Mouse (Mus musculus) c-Kit-positive CD71-positive TER-119-negative erythroid progenitor cells, embryonic 14.5 days (primary cell): ENCODE measurements around the gene Psen2.
A peak's percentile ranks its signal among the peaks of the same experiment; 100 is the strongest.

Experiments used
- DNase-seq: peaks from one replicate; pipeline ENCODE4 v3.0.0-alpha.2; 2013; ENCODE audit warnings: low read depth

The Psen2 gene

DNA sequence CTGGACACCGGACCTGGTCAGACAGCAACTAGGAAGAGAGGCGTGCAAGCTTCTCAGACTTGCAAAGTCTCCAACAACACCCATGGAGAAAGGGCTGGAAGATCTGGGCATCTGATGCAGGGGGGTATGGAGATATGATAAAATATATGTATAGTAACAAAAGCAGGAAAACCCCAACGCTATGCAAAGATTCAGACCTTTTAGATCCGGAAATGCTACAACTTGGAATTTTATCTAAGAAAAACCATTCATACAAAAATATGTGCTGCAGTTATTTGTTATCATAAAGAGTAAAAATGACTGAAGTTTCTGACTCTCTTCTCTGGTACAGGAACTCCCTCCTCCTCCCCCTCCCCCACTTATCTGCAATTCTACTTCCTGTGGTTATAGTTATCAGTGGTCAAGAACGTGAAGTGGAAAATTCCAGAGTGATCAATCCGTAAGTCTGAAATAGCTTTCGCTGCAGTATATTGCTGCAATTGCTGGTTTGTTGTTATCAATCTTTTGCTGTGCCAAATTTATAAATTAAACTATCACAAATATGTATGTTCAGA is 14.6 kb downstream of the Psen2 start:
- DNase-seq, result no peak

DNA sequence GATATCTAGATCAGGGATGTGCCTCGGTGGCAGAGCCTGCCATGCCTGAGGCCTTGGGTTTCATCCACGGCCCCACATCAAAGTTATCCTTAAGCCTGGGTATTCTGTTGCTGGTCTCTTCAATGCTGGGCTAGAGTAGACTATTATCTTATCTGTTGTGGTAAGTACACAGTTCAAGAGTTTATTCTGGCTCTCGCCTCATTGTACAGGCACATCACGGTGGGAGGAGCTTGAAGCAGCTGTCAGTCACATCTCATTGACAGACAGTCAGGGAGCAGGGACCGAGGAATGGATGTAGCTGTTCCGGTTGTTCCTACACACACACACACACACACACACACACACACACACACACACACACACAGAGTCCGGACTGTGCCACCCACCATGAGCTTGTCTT is 15.3 kb downstream of the Psen2 start:
- no peak for DNase-seq

DNA sequence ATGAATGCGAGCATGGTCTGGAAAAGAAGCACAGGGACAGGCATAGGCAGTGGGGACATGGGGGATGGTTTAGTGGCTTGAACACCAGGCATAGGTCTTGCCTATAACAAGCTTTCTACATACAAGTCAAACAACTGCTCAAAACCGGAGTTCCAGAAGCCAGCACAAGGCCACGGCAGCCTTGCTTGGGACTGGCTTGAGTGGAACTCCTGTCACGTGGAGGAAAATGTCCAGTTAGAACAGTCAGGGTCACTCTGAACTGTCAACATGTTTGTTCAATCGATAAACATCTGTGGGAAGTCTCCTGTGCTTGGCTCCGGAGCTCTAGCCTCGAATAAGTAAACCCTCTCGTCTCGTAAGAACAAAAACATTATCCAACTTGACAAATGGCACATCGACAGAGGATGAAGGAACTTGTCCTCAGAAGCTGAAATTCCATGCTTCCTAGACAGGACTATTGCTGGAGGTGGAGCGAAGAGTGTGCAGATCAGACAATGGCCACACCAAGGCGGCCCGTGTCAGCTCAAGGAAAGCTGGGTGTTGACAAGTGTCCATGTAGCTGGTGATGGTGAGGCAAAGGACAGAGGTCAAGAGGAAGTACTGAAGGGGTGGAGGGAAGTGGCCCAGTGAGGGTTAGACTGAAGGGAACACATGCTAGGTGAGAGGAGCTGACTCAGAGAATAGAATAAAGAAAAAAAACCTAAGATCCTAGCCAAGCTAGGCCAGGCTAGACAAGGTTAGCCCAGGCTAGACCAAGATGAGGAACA is 17.3 kb downstream of the Psen2 start:
- DNase-seq, result no peak

DNA sequence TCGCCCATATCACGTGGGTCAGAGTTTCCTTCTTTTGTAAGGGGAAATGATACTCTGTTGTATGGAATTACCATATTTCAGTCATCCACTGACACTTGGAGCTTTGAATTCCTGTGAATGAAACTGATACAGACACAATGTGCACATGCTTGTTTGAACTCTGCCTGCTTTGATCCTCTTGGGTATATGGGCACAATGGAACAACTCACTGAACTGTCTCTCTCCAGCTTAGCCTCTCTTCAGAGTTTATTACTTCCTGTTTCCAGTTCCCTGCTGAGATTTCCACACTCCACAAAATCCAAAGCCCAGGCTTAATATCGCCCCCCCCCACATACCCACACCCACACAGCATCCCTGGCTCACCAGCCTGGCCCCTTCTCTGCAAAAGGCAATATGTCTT is 31.5 kb downstream of the Psen2 start:
- DNase-seq, result no peak

DNA sequence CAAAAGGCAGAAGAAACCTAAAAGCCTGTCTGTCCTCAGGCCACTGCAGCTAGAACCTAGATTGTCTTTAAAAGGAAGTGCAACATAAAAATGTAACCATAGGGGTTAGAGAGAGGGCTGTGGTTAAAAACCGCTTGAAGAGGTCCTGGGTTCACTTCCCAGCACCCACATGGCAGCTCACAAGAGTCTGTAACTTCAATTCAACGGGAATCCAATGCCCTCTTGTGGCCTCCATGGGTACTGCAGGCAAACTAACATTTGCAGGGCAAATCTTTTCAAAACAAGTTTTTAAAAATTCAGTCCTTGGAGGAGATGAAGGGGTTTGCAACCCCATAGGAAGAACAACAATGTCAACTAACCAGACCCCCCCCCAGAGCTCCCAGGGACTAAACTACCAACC is 32.7 kb downstream of the Psen2 start:
- DNase-seq, result no peak

DNA sequence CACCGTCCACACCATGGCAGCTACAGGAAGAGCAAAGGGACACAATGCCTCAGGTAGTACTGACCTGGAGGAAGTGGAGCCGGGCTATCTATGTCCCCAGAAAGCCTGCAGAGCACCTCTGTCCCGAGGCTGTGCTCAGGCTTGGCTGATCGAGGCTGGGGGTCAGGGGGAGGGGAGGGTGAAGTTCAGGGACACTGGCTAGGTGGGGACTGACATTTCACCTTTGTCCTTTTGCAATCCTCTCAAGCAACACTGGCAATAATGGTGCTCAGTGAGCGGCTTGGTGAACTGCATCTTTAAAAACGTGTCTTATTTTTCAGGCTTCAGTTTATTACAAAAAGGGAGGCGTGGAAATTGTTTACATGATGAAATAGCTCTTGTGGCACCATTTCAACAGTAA is 33.3 kb downstream of the Psen2 start:
- no peak for DNase-seq

DNA sequence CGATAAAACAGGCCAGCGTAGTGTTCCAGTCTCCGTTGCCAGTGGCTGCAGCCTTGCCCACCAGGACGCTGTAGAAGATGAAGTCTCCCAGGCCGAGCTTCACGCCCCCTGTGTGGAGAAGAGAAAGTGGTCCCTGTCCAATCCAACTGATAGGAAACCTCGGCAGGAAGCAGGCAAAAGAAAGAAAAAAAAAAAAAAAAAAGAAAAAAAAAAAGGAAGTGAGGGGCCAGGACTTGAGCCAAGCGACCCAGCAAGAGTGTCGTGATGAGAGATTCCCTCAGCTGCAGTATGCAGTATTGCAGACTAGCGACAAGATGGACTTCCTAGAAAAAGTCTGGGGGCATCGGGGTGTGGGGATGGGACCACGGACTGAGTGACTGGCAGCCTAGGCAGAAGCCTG is 34.4 kb downstream of the Psen2 start:
- DNase-seq, result no peak

DNA sequence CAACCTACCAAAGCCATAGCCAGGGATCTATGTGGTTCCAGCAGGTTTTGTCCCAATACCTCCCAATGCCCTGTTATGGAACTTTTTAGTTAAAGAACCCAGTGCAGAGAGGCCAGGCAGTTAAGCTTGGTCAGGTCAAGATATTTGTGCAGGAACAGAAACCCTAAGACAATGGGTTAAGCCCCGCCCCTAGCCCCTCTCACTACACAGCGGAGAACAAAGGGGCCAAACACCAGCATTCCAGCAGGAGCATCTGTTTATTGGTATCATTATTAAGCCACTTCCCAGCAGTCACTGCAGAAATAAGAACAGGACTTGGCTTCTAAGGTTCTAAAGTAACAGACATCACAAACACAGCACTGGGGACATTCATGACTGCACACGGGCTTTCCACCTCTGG is 36.5 kb downstream of the Psen2 start:
- no peak for DNase-seq

DNA sequence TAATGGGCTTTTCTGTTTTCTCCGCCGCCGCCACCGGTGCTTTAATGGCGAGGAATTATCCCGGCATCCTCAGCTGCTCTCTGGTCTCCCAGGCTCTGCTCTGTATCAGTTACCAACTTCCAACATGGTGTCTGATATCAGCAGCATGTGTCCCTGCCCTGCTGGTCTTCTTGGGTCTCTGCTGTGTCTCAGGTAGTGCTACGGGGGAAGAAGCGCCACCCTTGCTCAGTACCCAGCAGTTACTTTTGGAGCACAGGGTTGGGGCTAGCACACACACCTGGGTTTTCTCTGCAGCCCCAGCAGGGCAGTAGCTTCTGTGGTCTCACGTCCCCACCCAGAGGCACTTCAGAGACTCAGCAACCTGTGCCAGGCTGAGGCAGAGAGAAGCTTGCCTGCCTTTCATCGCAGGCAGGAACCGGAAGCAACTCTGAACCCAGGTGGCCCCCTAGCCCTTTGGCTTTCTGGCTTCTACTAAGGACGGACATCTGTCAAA is 37.0 kb downstream of the Psen2 start:
- DNase-seq, result no peak

DNA sequence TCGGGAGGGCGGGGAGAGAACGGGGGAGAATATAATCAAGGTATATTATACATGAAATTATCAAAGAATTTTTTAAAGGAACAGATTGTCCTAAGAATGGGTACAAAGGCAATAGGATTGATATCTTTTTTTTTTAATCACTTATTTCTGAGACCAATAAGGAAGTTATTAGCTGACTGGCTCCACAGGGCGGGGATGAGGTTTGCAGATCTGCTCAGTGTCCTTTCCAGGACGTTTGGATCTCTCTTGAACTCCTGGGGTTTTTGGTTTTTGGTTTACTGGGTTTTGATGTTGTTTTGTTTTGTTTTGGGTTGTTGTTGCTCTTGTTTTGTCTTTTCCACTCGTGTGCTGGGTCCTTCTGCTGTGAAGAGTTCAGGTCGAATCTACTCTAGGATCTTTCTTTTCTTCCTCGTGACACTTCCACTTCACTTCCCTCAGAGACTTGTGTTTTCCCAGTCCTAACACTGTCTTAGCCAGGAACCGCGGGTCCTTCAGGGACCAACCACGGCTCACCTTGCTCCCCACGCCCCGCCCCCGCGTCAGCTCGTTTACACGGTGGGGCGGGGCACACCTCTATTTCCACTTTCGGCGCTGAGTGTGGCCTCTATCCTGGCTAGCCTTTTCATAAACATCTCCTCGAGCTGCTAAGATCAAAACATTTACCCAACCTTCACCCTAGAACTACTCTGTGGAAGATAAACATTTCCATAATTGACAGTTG is 37.6 kb downstream of the Psen2 start:
- peak; percentile 67 for DNase-seq

DNA sequence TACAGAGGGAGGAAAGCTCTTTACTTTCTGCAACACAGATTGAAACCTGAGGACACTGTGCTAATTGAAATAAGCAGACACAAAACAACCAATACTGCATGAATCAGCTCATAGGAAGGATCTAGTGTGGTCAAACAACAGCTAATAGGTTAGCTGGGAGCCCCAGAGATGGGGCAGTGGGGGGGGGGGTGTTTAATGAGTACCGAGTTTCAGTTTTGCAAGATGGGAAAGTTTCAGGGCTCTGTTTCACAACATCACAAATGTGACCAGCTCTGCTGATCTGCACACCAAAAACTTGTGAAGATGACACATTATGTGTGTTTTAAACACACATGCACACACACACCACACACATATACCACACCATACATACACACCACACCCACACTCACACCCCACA is 41.2 kb downstream of the Psen2 start:
- DNase-seq, result no peak

DNA sequence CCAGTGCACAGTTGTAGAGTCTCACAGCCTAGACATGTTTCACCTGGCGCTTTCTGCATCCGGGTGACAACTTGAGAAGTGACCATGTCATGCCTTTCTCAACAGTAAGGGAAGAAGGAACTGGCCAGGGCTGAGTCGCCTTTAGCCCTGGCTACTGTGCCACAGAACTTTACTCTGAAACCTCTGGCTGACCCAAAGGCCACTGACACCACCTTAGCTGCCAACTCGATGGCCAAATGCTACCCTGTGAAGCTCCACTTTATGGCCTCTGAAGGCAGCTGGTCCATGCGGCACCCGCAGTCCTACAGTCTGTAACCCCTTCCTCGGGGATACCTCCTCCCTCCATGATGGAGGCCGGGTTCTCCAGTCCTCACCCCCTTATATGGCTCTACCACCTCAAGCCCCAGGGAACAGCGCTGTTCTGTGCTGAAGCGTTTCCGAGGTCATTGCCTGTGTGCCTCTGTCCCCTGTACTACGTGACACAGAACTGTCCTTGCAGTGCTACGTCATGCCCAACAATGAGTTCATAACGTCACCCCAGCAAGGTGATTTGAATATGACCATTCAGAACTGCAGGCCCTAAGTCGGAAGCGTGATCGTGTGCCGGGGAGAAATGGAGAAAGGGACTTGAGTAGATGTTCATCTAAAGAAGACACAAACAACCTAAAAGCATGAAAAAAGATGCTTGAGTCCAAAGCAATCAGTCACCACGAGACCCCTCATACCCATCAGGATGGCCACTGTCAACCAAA is 42.3 kb downstream of the Psen2 start:
- no peak for DNase-seq

DNA sequence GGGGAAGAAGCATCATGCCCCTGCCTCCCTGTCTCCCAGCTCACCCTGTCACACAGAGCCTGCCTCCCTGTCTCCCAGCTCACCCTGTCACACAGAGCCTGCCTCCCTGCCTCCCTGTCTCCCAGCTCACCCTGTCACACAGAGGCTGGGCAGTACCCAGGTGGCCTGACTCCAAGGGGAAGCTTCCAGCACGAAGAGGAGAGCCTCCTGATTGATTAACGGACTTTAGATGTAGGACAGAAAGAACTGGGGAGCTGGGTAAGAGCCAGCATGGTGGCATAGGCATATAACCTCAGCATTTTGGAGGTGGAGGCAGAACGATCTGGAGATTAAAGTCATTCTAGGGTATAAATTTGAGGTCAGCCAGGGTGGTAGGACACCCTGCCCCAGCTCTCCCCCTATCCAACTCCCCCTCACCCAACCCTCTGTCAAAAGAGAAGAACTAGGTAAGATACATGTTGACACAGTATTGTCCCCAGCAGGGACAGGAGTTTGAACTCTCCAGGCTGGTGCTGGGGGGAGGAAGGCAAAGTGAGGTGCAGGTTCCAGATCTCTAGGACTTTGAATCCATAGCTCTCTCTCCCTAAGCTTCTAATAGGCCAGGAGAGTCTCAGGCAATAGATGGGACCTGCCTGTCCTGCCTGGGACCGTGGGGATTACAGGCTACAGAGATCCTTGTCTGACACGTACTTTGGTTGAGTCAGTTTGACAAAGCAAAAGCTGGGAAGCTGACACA is 46.5 kb downstream of the Psen2 start:
- DNase-seq, result no peak

DNA sequence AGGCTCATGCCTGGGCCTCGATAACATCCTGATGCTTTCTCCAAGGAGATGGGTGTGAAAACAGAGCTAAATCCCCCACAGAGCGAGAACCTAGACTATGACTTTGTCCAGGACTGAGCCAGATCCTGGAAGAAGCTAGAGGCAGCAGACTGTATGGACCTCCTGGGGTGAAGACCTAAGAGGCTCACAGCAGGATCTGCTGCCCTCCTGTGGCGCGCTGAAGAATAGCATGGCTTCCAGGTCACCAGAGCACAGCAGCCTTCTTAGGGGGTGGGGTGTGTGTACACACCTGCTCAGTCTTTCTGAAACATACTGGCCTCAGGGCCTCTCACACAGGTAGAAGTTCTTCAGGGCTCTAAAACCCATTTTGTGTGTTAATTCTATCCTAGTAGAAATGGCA is 48.2 kb downstream of the Psen2 start:
- peak; percentile 50 for DNase-seq

DNA sequence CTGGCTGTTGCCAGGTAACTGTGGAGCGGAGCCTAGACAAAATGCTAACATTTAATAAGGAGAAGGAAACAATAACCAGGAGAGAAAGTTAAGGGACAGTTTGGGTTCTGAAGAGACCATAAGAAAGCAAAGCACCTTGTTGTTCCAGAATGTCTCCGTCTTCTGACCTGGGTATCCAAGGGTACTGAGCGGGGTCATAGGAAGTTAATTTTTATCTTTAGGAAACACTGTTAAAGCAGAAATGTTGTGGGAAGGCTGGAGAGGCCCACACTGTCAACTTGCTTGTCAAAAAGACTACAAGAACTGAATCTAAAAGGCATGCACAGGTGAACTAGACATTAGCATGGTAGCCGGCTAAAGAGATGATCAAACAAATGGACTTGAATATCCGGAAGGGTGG is 50.3 kb downstream of the Psen2 start:
- no peak for DNase-seq

DNA sequence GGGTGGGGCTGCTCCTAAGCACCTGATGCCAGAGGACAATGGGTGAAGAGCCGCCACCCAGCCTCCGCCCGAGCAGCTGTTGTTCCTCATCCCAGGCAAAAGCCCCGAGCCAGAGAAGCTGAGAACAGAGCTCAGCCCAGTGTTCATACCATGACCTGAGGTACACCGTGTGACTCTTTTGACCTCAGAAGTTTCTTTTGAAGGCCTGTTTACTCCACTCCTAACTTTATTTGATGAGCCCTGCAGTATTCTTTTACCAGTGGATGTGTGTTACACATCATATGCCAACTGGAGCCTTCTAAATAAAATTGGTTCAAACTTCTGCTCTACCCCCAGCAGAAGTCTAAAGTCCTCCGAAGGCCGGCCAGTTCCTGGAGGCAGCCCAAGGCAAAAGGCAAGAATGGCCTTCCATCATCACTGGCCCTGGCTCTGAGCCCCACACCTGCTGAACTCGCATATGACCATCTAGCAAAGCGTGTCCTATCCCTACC is 52.4 kb downstream of the Psen2 start:
- DNase-seq, result no peak

DNA sequence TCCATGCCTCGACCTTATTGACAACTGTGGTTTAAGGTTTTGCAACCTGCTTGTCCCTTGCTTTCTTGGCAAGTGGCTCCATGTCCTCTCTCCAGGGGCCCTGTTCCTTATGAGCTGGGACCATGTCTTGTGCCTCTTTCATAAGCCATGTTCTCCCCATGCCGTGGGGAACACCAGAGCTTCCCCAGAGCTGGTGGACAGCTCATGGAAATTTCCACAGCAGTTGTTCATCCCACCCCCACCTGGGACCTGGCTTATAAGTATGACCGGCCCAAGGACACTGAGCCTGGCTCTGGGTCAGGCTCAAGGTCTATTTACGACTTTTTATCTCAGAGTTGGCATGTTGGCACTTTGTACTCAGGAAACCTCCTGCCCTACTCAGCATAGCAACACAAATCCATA is 53.2 kb downstream of the Psen2 start:
- no peak for DNase-seq

DNA sequence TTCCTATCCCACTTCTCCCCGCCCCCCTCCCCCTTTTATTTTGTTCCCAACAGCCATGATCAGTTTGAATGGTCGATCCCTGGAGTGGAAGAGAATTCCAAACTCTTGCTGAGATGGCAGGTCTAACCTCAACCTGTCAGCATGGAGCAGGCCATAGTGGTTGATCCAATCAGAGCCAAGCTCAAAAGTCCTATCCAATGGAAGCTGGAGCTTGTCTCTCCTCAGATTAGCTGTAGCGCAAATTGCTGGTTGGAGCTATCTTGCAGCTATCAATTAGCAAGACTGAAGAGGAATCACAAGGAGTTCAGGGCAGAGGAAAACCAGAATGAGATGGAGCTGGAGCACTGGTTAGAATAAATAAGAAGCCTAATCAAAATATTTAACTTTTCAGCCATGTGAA is 54.9 kb downstream of the Psen2 start:
- no peak for DNase-seq

DNA sequence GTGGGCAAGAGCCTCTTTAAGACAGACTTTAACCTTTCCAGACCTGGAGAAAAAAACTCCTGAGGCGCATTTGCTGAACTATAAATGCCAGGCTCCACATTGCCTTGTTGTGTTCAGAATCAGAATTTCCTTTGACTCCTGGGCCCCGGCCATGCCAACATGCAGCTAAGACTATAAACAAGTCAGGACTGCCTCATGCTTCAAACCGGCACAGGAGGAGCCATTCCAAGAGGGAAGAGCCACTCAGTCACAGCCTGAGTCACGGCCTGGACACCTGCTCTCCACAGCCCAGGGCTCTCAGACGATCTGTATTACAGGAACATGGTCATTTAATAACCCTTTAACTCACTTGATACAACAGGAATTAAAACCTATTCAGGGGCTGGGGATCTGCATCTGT is 62.5 kb downstream of the Psen2 start:
- DNase-seq, result no peak

DNA sequence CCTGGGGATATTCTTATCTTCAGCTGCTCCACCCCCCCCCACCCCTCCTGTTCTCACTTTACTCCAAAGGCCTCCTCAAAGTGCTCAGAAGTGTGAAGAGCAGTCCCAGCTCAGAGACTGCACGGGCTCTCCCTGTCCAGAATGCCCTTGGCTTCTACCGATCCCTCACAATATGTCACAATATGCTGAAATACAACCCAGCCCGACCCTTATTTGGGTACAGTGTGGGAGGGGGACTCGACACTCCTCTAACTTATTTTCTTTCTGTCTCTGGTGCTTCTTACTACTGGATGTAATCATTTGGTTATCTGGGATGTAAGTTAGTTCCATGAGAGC is 63.6 kb downstream of the Psen2 start:
- DNase-seq, result no peak

DNA sequence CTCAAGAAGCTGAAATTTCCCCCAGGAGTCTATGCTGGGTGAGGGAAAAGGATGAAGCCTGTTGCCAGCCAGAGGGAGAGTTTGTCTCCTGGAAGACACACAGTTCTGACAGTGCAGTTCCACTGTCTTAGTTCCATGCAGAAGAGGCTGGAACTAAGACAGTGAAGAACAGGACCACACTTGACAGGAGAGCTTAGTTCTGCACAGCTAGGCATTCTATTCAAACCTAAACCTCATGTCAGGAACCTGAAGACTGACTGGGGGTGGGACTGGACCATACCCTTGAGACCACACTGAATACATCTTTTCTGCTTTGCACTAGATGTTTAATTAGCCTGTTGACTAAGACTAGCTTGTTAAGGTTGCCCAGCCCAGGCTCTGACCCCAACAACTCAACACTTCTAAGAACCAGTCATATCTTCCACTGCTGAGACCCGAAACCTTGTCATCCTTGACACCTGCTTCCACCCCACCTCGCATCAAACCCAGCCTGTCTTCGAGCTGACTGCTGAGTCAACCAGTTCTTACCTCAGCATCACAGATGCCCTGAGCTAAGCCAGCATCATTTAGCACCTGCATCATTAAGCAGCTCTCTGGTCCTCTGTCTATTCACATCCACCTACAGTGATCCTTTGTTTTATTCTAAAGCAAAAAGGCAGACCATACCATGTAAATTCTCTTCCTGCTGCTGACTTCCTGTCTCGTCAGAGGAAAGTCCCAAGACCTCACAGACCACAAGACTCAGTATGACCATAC is 64.1 kb downstream of the Psen2 start, which contains the start of gene Coq8a:
Coq8a (minus strand) TSS at position 644 of the 756 bp plus-strand sequence.
- DNase-seq, result no peak
